Mouse (Mus musculus) MEL (cell line): ENCODE results near the gene Wdr90. TPM values are rescaled to one million over a fixed set of nuclear protein-coding genes. Genes with fewer than 3 reads are reported as not detected.

ENCODE experiments used
- DNase-seq: peaks from one replicate; pipeline ENCODE4 v3.0.0; 2011; ENCODE audit warnings: low read depth, low spot score
- H3K27ac ChIP-seq: 2 replicates; pipeline ENCODE4 v1.5.1; 2012; ENCODE audit warnings: low read depth, mild to moderate bottlenecking, control low read depth, low read length, moderate library complexity; ENCODE audit not compliant: control insufficient read depth
- H3K27me3 ChIP-seq, 2 experiments: fragments of 150-350 bp in 1 of 2; sonication (generic) in 1 of 2; 2 replicates each; pipeline ENCODE4 v1.6.1; 2012; ENCODE audit warnings: low read length in 2 of 2, mild to moderate bottlenecking in 2 of 2, improper control_type of control experiment in 1 of 2, moderate library complexity in 1 of 2; ENCODE audit not compliant: insufficient read depth in 2 of 2, control insufficient read depth in 1 of 2
- H3K36me3 ChIP-seq, 2 experiments: 2 replicates each; pipeline ENCODE4 v1.6.1; 2012 to 2014; ENCODE audit warnings: low read length in 2 of 2, improper control_type of control experiment in 1 of 2, inconsistent platforms in 1 of 2, mild to moderate bottlenecking in 1 of 2; ENCODE audit not compliant: insufficient read depth in 2 of 2, control insufficient read depth in 1 of 2
- H3K4me1 ChIP-seq, 2 experiments: fragments of 150-350 bp in 1 of 2; sonication (generic) in 1 of 2; 2 replicates each; pipeline ENCODE4 v1.6.1; 2012; ENCODE audit warnings: low read length in 2 of 2, improper control_type of control experiment in 1 of 2, mild to moderate bottlenecking in 1 of 2; ENCODE audit not compliant: insufficient read depth in 2 of 2, control insufficient read depth in 1 of 2
- H3K4me3 ChIP-seq, 2 experiments: fragments of 150-350 bp in 1 of 2; sonication (generic) in 1 of 2; 2 replicates each; pipeline ENCODE4 v1.5.1; 2012; ENCODE audit warnings: low read depth in 2 of 2, low read length in 2 of 2, mild to moderate bottlenecking in 2 of 2, moderate library complexity in 2 of 2, control low read depth in 1 of 2, improper control_type of control experiment in 1 of 2; ENCODE audit not compliant: control insufficient read depth in 1 of 2, insufficient read depth in 1 of 2
- H3K79me2 ChIP-seq: 2 replicates; pipeline ENCODE4 v1.6.1; 2012; ENCODE audit warnings: mild to moderate bottlenecking, low read length, moderate library complexity; ENCODE audit not compliant: control insufficient read depth, poor library complexity, insufficient read depth
- H3K9ac ChIP-seq: 2 replicates; pipeline ENCODE4 v1.6.1; 2012; ENCODE audit warnings: low read depth, mild to moderate bottlenecking, control low read depth, low read length, moderate library complexity; ENCODE audit not compliant: control insufficient read depth, poor library complexity, severe bottlenecking
- H3K9me3 ChIP-seq: fragments of 150-350 bp; sonication (generic); replicated peaks from 2 replicates; pipeline ENCODE4 v1.6.1; 2012; ENCODE audit warnings: mild to moderate bottlenecking, low read length, improper control_type of control experiment, moderate library complexity; ENCODE audit not compliant: insufficient read depth
- CHD1 ChIP-seq: IDR thresholded peaks from 2 replicates; pipeline ENCODE4 v1.6.1; 2012; ENCODE audit warnings: low read depth, mild to moderate bottlenecking, inconsistent platforms, low read length, improper control_type of control experiment
- ELF1 ChIP-seq: IDR thresholded peaks from 2 replicates; pipeline ENCODE4 v1.6.1; 2014; ENCODE audit warnings: low read depth, mild to moderate bottlenecking, inconsistent platforms, low read length, improper control_type of control experiment, moderate library complexity
- ETS1 ChIP-seq: IDR thresholded peaks from 2 replicates; pipeline ENCODE4 v1.6.1; 2012; ENCODE audit warnings: low read depth, mild to moderate bottlenecking, inconsistent platforms, low read length, improper control_type of control experiment, moderate library complexity
- GABPA ChIP-seq: IDR thresholded peaks from 2 replicates; pipeline ENCODE4 v1.6.1; 2012; ENCODE audit warnings: low read depth, mild to moderate bottlenecking, inconsistent platforms, low read length, improper control_type of control experiment, moderate library complexity
- GATA1 ChIP-seq: IDR thresholded peaks from 2 replicates; pipeline ENCODE4 v1.6.1; 2011; ENCODE audit warnings: low read depth, low read length, improper control_type of control experiment
- KAT2A ChIP-seq: conservative IDR thresholded peaks from 2 replicates; pipeline ENCODE4 v1.6.1; 2012; ENCODE audit warnings: low read depth, low read length, improper control_type of control experiment, inconsistent platforms
- MAX ChIP-seq: IDR thresholded peaks from 2 replicates; pipeline ENCODE4 v1.6.1; 2011; ENCODE audit warnings: low read length, improper control_type of control experiment
- MEF2A ChIP-seq: IDR thresholded peaks from 2 replicates; pipeline ENCODE4 v1.6.1; 2014; ENCODE audit warnings: low read depth, mild to moderate bottlenecking, inconsistent platforms, low read length, improper control_type of control experiment; ENCODE audit not compliant: poor library complexity, insufficient replicate concordance, severe bottlenecking; ENCODE audit errors: extremely low read depth
- MXI1 ChIP-seq: IDR thresholded peaks from 2 replicates; pipeline ENCODE4 v1.6.1; 2011; ENCODE audit warnings: mild to moderate bottlenecking, low read depth, low read length, improper control_type of control experiment
- MYB ChIP-seq: IDR thresholded peaks from 2 replicates; pipeline ENCODE4 v1.6.1; 2011; ENCODE audit warnings: mild to moderate bottlenecking, low read depth, low read length, improper control_type of control experiment
- NELFE ChIP-seq: IDR thresholded peaks from 2 replicates; pipeline ENCODE4 v1.6.1; 2011; ENCODE audit warnings: low read depth, low read length, improper control_type of control experiment
- POLR2A ChIP-seq, 2 experiments: IDR thresholded peaks; 2 replicates each; pipeline ENCODE4 v1.6.1; 2011 to 2012; ENCODE audit warnings: low read length in 2 of 2, mild to moderate bottlenecking in 2 of 2, control low read depth in 1 of 2, improper control_type of control experiment in 1 of 2, low read depth in 1 of 2, moderate library complexity in 1 of 2; ENCODE audit not compliant: control insufficient read depth in 1 of 2, insufficient read depth in 1 of 2, poor library complexity in 1 of 2
- RCOR1 ChIP-seq: IDR thresholded peaks from 2 replicates; pipeline ENCODE4 v1.6.1; 2012; ENCODE audit warnings: low read depth, mild to moderate bottlenecking, inconsistent platforms, low read length, improper control_type of control experiment
- SIN3A ChIP-seq: IDR thresholded peaks from 2 replicates; pipeline ENCODE4 v1.6.1; 2012; ENCODE audit warnings: low read length, improper control_type of control experiment, inconsistent platforms
- TAL1 ChIP-seq: IDR thresholded peaks from 2 replicates; pipeline ENCODE4 v1.6.1; 2012; ENCODE audit warnings: mild to moderate bottlenecking, inconsistent platforms, low read length, moderate library complexity, mixed read lengths
- TCF12 ChIP-seq: IDR thresholded peaks from 2 replicates; pipeline ENCODE4 v1.6.1; 2014; ENCODE audit warnings: low read depth, mild to moderate bottlenecking, inconsistent platforms, low read length, improper control_type of control experiment, moderate library complexity
- ZC3H11A ChIP-seq: IDR thresholded peaks from 2 replicates; pipeline ENCODE4 v1.6.1; 2012; ENCODE audit warnings: low read depth, mild to moderate bottlenecking, inconsistent platforms, low read length, improper control_type of control experiment
- polyA plus RNA-seq, 2 experiments: library from polyadenylated mRNA; stranded (reverse) in 1 of 2; unstranded in 1 of 2; fragments of >175 nt in 1 of 2; fragments of >200 nt in 1 of 2; gene quantifications; 2 replicates each; pipeline versions ENCODE4 v1.2.1 to v1.2.4; 2012; ENCODE audit warnings: low replicate concordance in 2 of 2, low read depth in 1 of 2; ENCODE audit not compliant: insufficient read length in 2 of 2, insufficient read depth in 1 of 2, missing spikeins in 1 of 2
- total RNA-seq: library from RNA; depleted of rRNA; stranded (reverse); fragments of 300-350 nt; gene quantifications from 2 replicates; pipeline ENCODE4 v1.2.3, GENCODE M21; 2012

The Wdr90 gene
- total and polyA plus RNA-seq, 3 experiments, result 23.7 to 44.5 TPM; not detected in 1

- TF ChIP-seq ETS1 (no peak), MYB (no peak), TCF12 (no peak), MXI1 (no peak), MAX (no peak), GATA1 (no peak), POLR2A (IDR thresholded peaks at IDR 0.05; ENCODE audit: control insufficient read depth in 1 of 2, insufficient read depth in 1 of 2, low read depth in 1 of 2, low read length in 2 of 2, poor library complexity in 1 of 2) (no peak), MEF2A (no peak), KAT2A (no peak), NELFE (no peak), CHD1 (no peak), GABPA (no peak), SIN3A (no peak), ZC3H11A (no peak), ELF1 (no peak), TAL1 (no peak), RCOR1 (no peak)
- H3K79me2 ChIP-seq, result peaks cover 2% of the 10 kb centered on the region; the same call in 1 of the 2 replicates
- peaks cover 0 to 4% of the 10 kb centered on the region in 2 experiments; a peak in 1 of 4 replicates for H3K36me3 ChIP-seq
- H3K9me3 ChIP-seq, result no peaks in the 10 kb centered on the region
- no peak overlapping the region for H3K4me3 ChIP-seq
- 0 out of 4 replicates have a peak, but pooled peaks cover 0 to 6% of the 10 kb centered on the region in 2 experiments for H3K4me1 ChIP-seq
- DNase-seq, result no peak
- H3K9ac ChIP-seq, result no peak overlapping the region
- H3K27me3 ChIP-seq, result no peaks in the 10 kb centered on the region
- no peak overlapping the region for H3K27ac ChIP-seq
Measured at GRCm38 (mm10) chr17:25888837-25889236, 27.5 kb upstream of the Wdr90 start.

GRCm38 (mm10) chr17:25887467-25887866 is 26.2 kb upstream of the Wdr90 start:
- Histone ChIP-seq H3K4me1 (0 out of 4 replicates have a peak, but pooled peaks cover 0 to 6% of the 10 kb centered on the region in 2 experiments), H3K79me2 (no peaks in the 10 kb centered on the region), H3K27ac (no peak overlapping the region), H3K27me3 (no peaks in the 10 kb centered on the region), H3K4me3 (no peak overlapping the region), H3K36me3 (peaks cover 0 to 4% of the 10 kb centered on the region in 2 experiments; a peak in 1 of 4 replicates), H3K9ac (no peak overlapping the region), H3K9me3 (no peaks in the 10 kb centered on the region)
- no peak for DNase-seq
- TF ChIP-seq TCF12, result no peak
